Mouse (Mus musculus) forebrain, embryonic 12.5 days (tissue): ENCODE results near the gene Wfdc12. TPM values are rescaled to one million over a fixed set of nuclear protein-coding genes. Genes with fewer than 3 reads are reported as not detected.

Source experiments
- ATAC-seq: fragments of 200-750 bp; cut with Nextera tagmentation; 2 replicates; pipeline ENCODE4 v1.8.0; 2017; ENCODE audit warnings: moderate TSS enrichment; ENCODE audit not compliant: low FRiP score
- H3K27ac ChIP-seq: fragments of 300-500 bp; sonication (generic); 2 replicates; pipeline ENCODE4 v1.5.1; 2016; ENCODE audit warnings: mild to moderate bottlenecking
- H3K27me3 ChIP-seq: fragments of 300-500 bp; sonication (generic); 2 replicates; pipeline ENCODE4 v1.6.1; 2016; ENCODE audit warnings: mild to moderate bottlenecking
- H3K36me3 ChIP-seq: fragments of 300-500 bp; sonication (generic); replicated peaks from 2 replicates; pipeline ENCODE4 v1.6.1; 2016; ENCODE audit warnings: mild to moderate bottlenecking
- H3K4me1 ChIP-seq: fragments of 300-500 bp; sonication (generic); 2 replicates; pipeline ENCODE4 v1.6.1; 2016
- H3K4me2 ChIP-seq: fragments of 300-500 bp; sonication (generic); 2 replicates; pipeline ENCODE4 v1.6.1; 2016; ENCODE audit warnings: mild to moderate bottlenecking, moderate library complexity
- H3K4me3 ChIP-seq: fragments of 300-500 bp; sonication (generic); replicated peaks from 2 replicates; pipeline ENCODE4 v1.5.1; 2016; ENCODE audit warnings: mild to moderate bottlenecking
- H3K9ac ChIP-seq: fragments of 300-500 bp; sonication (generic); 2 replicates; pipeline ENCODE4 v1.6.1; 2016; ENCODE audit warnings: mild to moderate bottlenecking
- H3K9me3 ChIP-seq: fragments of 300-500 bp; sonication (generic); 2 replicates; pipeline ENCODE4 v1.6.1; 2016
- WGBS: fragments of 180-500 bp; shearing (Covaris S2); methylation state at CpG from one replicate; pipeline ENCODE4 v1.1.7; 2016; 5-methylcytosine and 5-hydroxymethylcytosine counted together
- polyA plus RNA-seq: library from polyadenylated mRNA; unstranded; fragments of >200 nt; fragmentation: Nextera tagmentation; extraction: Ambion mirVana; gene quantifications from 2 replicates; pipeline ENCODE4 v1.2.1, GENCODE M21; 2016

Wfdc12 gene
- polyA plus RNA-seq, 1 experiment from 2014 or later = not detected

- Histone ChIP-seq H3K9me3 (no peaks in the 10 kb centered on the region), H3K4me3 (no peak overlapping the region), H3K4me2 (no peak overlapping the region), H3K27ac (no peak overlapping the region), H3K9ac (no peak overlapping the region), H3K36me3 (peaks cover 35% of the 10 kb centered on the region), H3K4me1 (no peaks in the 10 kb centered on the region), H3K27me3 (no peaks in the 10 kb centered on the region)
- no peak for ATAC-seq
- 59% methylated on average over 14 of the region's 14 CpGs for WGBS
These were observed 40.2 kb downstream of the Wfdc12 start for GRCm38 (mm10) chr2:164150086-164150760.

GRCm38 (mm10) chr2:164146556-164146955, 43.9 kb downstream of the Wfdc12 start:
- Histone ChIP-seq H3K4me1 (peaks cover 3% of the 10 kb centered on the region; the same call in 1 of the 2 replicates), H3K27me3 (no peaks in the 10 kb centered on the region), H3K36me3 (peaks cover 5% of the 10 kb centered on the region; the same call in 1 of the 2 replicates), H3K4me2 (no peak overlapping the region), H3K4me3 (no peak overlapping the region), H3K27ac (no peak overlapping the region), H3K9ac (no peak overlapping the region), H3K9me3 (no peaks in the 10 kb centered on the region)
- no peak for ATAC-seq
- WGBS = 95% methylated on average over 12 of the region's 12 CpGs

GRCm38 (mm10) chr2:164144541-164144940, 45.9 kb downstream of the Wfdc12 start:
- Histone ChIP-seq H3K36me3 (no peaks in the 10 kb centered on the region), H3K27ac (no peak overlapping the region), H3K9me3 (no peaks in the 10 kb centered on the region), H3K4me1 (peaks cover 3% of the 10 kb centered on the region; the same call in 1 of the 2 replicates), H3K27me3 (no peaks in the 10 kb centered on the region), H3K9ac (no peak overlapping the region), H3K4me2 (no peak overlapping the region), H3K4me3 (no peak overlapping the region)
- ATAC-seq = no peak
- 92% methylated on average over 10 of the region's 10 CpGs for WGBS

- H3K9ac ChIP-seq = no peak overlapping the region
- ATAC-seq = no peak
- H3K4me3 ChIP-seq = no peak overlapping the region
- H3K9me3 ChIP-seq = no peaks in the 10 kb centered on the region
- WGBS = 67% methylated on average over 6 of the region's 6 CpGs
- no peak overlapping the region for H3K4me2 ChIP-seq
- H3K27ac ChIP-seq = no peak overlapping the region
- no peaks in the 10 kb centered on the region for H3K27me3 ChIP-seq
- H3K36me3 ChIP-seq = no peaks in the 10 kb centered on the region
- H3K4me1 ChIP-seq = peaks cover 3% of the 10 kb centered on the region; the same call in 1 of the 2 replicates
These were observed 46.4 kb downstream of the Wfdc12 start for GRCm38 (mm10) chr2:164144025-164144424.

- no peak overlapping the region for H3K4me3 ChIP-seq
- H3K9ac ChIP-seq = no peak overlapping the region
- peak overlapping the region; percentile 42 for H3K27ac ChIP-seq
- no peaks in the 10 kb centered on the region for H3K9me3 ChIP-seq
- H3K4me1 ChIP-seq = peaks cover 3% of the 10 kb centered on the region; the same call in 1 of the 2 replicates
- no peaks in the 10 kb centered on the region for H3K27me3 ChIP-seq
- H3K36me3 ChIP-seq = no peaks in the 10 kb centered on the region
- no peak overlapping the region for H3K4me2 ChIP-seq
- ATAC-seq = no peak
- 64% methylated on average over 10 of the region's 10 CpGs for WGBS
These were observed 48.4 kb downstream of the Wfdc12 start for GRCm38 (mm10) chr2:164142021-164142420.

Other genes with a start within 250 kb of the Wfdc12 start
- 339 and 340 TPM in 2 replicates for gene Ywhab, start 195.6 kb downstream of the Wfdc12 start, polyA plus RNA-seq
- gene Pabpc1l, start 165.2 kb downstream of the Wfdc12 start, polyA plus RNA-seq = 1.2 and 1.8 TPM in 2 replicates
- 37.3 and 42.8 TPM in 2 replicates for gene Stk4, start 120.3 kb downstream of the Wfdc12 start, polyA plus RNA-seq
- 50.2 TPM in 2 replicates for gene Tomm34, start 119.4 kb downstream of the Wfdc12 start, polyA plus RNA-seq
- gene Kcns1, start 19.5 kb downstream of the Wfdc12 start, polyA plus RNA-seq = 0.12 and 0.18 TPM in 2 replicates
- gene Wfdc5, start 7.9 kb downstream of the Wfdc12 start, polyA plus RNA-seq = not detected in 2 replicates
- gene Wfdc15a, start 9.5 kb upstream of the Wfdc12 start, polyA plus RNA-seq = not detected in 2 replicates
- gene Wfdc15b, start 31.1 kb upstream of the Wfdc12 start, polyA plus RNA-seq = not detected in 2 replicates
- not detected in 2 replicates for gene Svs2, start 47.9 kb upstream of the Wfdc12 start, polyA plus RNA-seq
- not detected in 2 replicates for gene Svs3b, start 66.0 kb upstream of the Wfdc12 start, polyA plus RNA-seq
- not detected in 2 replicates for gene Svs4, start 87.9 kb upstream of the Wfdc12 start, polyA plus RNA-seq
- gene Svs3a, start 98.7 kb upstream of the Wfdc12 start, polyA plus RNA-seq = not detected in 2 replicates
- gene Svs6, start 126.1 kb upstream of the Wfdc12 start, polyA plus RNA-seq = not detected in 2 replicates
- gene Svs5, start 142.1 kb upstream of the Wfdc12 start, polyA plus RNA-seq = not detected in 2 replicates
- 0.41 TPM in 1 of 2 replicates, not detected in the other for gene Slpi, start 198.5 kb upstream of the Wfdc12 start, polyA plus RNA-seq
- gene Rbpjl, start 212.5 kb upstream of the Wfdc12 start, polyA plus RNA-seq = 0.08 and 0.09 TPM in 2 replicates
- 3.3 and 4.0 TPM in 2 replicates for gene Matn4, start 214.6 kb upstream of the Wfdc12 start, polyA plus RNA-seq